Mouse (Mus musculus) embryo, embryonic 11 days (tissue): Measurements from ENCODE around the gene Cdc42.

Experiments
- DNase-seq: peaks from one replicate; pipeline ENCODE4 v3.0.0-alpha.2; 2015

Cdc42 gene

DNA sequence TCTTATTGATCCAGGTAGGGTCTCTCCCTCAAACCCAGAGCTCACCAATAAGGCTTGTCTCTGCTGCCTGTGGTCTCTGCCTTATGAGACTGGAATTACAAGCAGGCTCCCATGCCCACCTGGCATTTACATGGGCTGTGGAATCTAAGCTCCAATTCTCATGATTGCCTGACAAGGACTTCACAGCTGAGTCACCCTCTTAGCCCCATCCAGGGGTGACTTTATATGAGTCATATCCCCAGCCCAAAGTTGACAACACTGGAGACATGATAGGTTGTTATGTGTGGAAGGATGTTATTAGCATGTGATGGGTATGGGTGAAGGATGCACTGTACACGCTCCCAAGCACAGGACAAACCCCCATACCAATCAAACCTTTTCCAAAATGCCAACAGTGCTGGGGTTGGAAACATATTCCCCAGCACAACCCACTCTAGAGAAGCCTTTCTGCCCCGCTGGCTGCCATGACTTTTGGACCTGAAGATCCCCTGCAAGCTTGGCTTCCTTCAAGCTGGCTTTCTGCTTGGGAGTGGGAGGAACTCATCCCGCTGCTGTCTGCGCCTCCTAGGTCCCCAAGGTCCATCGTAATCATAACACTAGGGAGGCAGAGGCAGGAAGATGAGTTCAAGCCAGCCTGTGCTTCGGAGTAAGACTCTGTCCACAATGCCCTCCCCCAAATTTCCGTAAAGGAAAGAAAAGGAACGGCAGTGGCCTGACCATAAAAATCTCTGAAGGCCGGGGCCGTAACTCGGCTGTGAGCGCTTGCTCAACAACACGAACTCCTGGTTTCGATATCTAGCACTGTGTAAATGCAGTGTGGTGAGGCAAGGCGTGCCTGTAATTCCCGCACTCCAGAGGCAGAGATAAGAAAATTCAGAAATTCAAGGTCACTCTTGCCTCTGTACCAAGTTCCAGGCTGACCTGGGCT is 14.3 kb upstream of the Cdc42 start:
- DNase-seq, result no peak

DNA sequence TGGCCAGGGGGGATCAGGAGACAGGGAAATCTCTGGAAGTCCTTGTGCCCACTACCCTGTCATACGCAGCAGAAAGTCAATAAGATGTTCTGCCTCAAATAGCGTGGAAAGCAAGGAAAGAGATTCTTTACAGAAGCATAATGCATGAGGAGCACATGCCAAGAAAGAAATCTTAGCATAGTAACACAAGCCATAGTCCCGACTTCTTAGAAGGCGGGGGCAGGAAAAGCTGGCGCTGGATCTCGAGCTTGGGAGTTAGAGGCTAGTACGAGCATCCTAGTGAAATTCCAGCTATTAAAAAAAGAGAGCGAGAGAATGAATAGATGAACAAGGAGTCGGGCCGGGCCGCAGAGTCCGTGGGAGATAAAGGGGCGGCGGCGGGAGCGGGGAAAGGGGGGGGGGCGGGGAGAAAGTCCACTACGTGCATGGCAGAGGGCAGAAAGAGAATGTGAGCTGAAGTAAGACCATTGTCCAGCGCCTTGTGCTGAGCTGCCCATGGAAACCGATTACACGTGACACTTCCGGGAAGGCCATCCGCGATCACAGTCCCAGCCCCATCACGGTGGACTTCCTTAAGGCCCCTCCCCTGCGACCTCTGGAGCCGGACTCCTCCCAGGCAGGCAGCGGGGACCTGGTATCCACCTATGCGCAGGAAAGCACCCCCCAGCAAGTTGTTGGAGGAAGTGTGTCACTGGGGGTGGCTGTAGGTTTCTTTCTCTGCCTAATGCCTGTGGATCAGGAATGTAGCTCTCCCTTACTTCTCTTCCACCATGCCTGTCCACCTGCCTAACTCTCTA is 12.6 kb upstream of the Cdc42 start:
- peak; percentile 76 for DNase-seq

- DNase-seq, result no peak
Observed at GRCm38 (mm10) chr4:137368198-137368597, 10.7 kb upstream of the Cdc42 start.

GRCm38 (mm10) chr4:137367275-137368088 is 10.0 kb upstream of the Cdc42 start:
- no peak for DNase-seq

DNA sequence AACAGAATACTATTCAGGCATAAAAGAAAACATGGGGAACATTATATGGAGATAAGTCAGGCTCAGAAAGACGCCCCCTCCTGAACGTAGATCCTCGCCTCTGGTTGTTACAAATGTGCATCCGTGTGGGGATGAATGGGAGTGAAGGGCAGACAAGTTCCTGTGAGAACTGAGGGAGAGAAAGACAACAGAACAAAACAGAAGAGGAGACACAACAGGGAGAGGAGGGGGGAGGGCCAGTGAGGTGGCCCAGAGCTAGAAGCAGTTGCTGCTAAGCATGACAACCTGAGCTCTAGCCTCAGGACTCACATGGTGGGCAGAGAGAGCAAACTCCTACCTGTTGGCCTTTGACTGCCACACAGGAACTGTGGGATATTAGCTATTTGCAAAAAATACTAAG is 8.6 kb upstream of the Cdc42 start:
- DNase-seq, result no peak

GRCm38 (mm10) chr4:137365356-137366062 is 8.0 kb upstream of the Cdc42 start:
- DNase-seq, result no peak

- no peak for DNase-seq
Observed at GRCm38 (mm10) chr4:137364826-137365225, 7.3 kb upstream of the Cdc42 start.

DNA sequence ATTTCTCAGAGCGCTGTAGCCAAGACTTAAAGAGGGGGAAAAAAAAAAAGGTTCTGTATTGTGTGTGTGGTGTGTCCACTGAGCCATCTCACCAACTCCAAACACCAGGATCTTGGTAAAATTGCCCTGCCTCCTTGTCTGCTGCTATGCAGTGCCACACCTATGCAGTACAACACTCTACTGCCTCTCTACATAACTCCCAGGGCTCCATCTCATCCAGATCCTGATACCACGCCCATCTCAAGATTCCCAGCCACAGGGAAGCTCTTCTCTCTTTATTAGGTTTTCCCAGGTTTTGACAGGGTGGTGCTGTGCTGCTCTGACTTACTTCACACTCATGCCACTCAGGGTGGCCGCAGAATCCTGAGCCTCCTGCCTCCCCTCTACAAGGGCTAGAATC is 3.5 kb upstream of the Cdc42 start:
- DNase-seq, result no peak

DNA sequence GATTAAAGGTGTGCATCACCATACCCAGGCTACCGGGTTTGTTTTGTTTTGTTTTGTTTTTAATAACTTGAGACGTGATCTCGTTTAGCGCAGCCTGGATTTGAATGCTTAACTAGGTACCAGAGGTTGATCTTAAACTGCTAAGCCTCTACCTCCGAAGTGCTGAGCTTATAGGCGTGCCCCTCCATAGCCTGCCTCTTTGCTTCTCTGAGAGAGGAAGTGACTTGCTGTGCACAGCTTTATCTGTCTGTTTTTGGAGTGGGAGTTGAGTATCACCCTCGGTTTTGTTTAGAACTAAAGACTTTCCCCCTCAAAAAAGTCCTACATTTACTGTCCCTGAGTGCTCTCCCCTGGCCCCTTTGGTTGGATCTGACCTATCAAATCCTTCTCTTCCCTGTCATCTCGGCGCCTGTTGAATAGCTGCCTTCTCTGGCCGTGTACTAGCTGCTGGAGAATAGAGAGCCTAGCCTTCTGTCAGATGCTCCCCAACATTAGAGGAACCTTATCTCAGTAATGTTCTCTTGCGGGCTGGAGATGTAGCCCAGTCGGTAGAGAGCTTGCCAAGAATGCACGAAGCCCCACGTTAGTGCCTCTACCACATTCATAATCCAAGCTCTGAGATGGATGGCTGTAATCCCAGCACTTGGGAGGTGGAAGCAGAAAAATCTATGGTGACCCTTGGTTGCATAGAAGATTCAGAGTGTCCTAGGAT is 927 bp upstream of the Cdc42 start:
- DNase-seq, result no peak

DNA sequence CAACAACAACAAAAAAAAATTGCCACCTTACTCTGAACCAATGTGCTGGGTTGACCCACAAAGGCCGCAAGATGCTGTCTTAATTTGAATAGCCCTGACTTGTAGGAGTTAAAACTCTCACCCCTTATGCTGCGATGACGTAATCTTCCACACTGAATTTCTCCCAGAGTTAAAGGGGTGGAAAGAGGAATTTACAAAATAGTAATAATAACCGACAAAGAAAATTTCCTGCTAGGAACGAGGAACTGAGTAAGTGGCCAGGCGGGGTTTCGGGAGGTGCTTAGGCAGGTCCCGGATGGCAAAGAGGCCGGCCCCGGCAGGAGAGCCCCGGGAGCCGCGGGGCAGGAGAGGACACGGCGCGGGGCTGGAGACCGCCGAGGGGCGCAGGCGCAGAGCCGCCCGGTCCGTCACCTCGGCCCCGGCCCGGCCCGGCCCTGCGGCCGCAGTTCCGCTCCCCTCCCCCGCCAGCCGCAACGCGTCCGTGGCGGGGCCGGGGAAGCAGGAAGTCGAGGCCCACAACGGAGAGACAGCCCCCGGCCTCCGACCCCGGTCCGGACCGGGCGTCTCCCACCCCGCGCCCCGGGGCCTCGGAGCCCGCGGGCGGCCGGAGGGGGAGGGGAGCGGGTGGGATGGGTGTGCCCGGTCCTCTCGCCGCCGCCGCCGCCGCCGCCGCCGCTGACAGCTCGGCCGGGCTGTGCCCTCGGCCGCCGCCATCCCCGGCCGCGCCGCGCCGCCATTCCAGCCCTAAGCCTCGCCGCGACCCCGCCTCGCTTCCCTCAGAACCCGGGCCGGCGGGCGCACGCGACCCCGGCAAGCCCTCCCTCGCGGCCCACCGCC is 628 bp downstream of the Cdc42 start:
- peak; percentile 83 for DNase-seq

DNA sequence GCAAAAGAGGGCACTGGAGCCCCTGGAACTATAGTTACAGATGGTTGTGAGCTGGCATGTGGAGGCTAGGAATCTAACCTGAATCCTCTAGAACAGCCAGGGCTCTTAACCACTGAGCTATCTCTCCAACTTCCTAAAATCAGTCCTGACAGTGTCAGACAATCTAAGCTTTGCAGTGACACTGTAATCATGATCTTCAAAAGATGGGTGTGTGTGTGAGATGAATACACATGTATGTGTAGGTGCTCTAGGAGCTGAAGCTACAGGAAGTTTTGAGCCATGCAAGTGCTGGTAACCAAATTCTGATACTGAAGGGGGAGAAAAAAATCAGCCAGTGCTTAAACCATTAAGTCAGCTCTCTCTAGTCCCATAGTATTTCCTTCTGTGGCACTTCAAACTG is 6.9 kb downstream of the Cdc42 start:
- DNase-seq, result no peak

GRCm38 (mm10) chr4:137345790-137346189 is 11.7 kb downstream of the Cdc42 start:
- no peak for DNase-seq

- no peak for DNase-seq
Observed at GRCm38 (mm10) chr4:137345112-137345511, 12.4 kb downstream of the Cdc42 start.

GRCm38 (mm10) chr4:137342816-137343215 is 14.7 kb downstream of the Cdc42 start:
- DNase-seq, result no peak

DNA sequence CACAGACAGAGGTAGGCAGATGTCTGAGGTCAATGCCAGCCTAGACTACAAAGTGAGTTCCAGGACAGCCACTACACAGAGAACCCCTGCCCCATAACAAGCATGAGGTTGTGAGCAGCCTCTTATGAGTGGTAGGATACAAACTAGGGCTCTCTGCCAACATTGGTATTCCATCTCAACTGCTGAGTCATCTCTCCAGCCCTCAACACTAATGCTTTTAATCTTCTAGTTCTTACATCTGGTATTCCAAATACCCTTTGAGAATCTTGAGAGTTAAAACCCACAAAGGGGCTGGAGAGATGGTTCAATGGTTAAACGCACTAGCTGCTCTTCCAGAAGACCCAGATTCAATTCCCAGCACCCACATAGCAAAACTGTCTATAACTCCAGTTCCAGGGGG is 18.1 kb downstream of the Cdc42 start:
- DNase-seq, result no peak

GRCm38 (mm10) chr4:137336468-137336867 is 21.1 kb downstream of the Cdc42 start:
- DNase-seq, result no peak

GRCm38 (mm10) chr4:137332051-137332450 is 25.5 kb downstream of the Cdc42 start:
- no peak for DNase-seq

- DNase-seq, result no peak
Observed at GRCm38 (mm10) chr4:137326494-137326893, 31.0 kb downstream of the Cdc42 start.

GRCm38 (mm10) chr4:137324926-137325325 is 32.6 kb downstream of the Cdc42 start:
- no peak for DNase-seq

GRCm38 (mm10) chr4:137316027-137316770 is 41.3 kb downstream of the Cdc42 start:
- no peak for DNase-seq
